Mouse (Mus musculus) 416B (cell line): ENCODE results near the gene Tbc1d21.
A peak's percentile ranks its signal among the peaks of the same experiment; 100 is the strongest.

ENCODE experiments used
- DNase-seq: peaks from one replicate; pipeline ENCODE4 v3.0.0; 2011; ENCODE audit warnings: low read depth

Gene Tbc1d21

DNA sequence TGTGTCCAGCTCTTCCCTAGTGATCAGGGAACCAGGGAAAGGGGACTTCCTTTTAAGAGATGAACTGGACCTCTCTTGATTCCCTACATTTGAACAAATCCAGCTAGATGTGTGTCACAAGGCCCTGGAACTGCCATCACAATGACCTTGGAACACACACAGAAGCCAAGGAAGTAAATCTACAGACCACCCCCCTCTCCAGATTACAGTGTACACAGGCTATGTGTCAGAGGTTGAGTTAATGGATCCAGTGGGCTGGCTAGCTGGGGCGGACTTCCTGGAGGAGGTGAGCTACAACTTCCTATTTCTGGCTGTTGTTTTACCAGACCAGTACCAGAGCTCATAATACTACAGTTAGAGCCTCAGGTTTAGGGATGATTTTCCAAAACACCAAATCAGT lies at the start of gene Tbc1d21:
Gene Tbc1d21, minus strand, starts transcription at position 101 of the 400 bp plus-strand sequence.
- DNase-seq = no peak

- no peak for DNase-seq
These were observed 41.3 kb upstream of the Tbc1d21 start for GRCm38 (mm10) chr9:58411556-58411955.

DNA sequence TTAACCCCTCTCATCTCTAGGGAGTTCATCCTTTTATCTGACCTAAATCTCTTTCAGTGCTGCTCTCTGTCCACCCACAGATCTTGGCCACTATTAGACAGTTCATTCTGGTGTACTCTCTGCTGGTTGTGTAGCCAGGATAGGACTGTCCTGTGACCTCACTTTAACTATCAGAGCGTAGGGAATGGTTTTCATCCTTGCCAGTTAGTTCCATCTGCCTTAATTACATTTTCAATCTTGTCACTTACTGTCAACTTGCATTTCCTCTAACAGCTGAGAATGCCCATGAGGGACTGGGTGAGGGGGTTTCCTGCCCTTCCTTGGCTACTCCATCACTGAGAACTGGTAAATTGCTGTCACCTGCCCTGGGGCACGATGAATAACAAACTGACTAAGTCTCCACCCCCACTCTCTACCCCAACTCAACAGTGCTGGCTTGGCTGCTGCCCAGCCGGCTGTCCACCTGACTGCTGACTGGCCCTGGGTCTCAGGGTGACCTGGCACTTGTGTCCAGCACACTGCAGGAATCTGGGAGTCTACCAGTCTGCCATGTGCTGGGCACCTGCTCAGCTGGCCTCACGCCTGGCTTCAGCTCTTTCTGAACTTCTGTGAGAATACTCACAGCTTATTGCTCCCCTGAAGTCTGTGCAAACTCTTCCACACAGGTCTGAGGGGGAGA lies 39.9 kb upstream of the Tbc1d21 start:
- no peak for DNase-seq

DNA sequence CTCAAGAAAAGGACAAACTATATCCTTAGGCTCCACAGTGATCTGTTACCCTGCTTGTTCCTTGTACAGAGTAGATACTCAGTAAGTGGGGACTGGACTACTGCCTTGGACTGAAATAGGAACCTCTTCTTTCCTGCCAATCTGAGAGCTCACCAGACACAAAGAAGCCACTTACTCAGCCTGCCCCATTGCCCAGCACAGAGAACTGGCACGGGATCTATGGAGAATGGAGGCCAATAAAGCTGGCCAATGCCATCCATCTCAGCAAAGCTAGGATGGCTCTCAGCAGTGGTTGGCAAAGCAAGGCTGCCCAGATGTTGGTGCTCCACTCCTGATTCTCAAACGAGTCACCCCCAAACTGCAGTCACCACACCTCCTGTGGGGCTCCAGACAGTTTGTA lies 39.0 kb upstream of the Tbc1d21 start:
- DNase-seq = no peak

GRCm38 (mm10) chr9:58404412-58404811 lies 34.2 kb upstream of the Tbc1d21 start:
- no peak for DNase-seq

DNA sequence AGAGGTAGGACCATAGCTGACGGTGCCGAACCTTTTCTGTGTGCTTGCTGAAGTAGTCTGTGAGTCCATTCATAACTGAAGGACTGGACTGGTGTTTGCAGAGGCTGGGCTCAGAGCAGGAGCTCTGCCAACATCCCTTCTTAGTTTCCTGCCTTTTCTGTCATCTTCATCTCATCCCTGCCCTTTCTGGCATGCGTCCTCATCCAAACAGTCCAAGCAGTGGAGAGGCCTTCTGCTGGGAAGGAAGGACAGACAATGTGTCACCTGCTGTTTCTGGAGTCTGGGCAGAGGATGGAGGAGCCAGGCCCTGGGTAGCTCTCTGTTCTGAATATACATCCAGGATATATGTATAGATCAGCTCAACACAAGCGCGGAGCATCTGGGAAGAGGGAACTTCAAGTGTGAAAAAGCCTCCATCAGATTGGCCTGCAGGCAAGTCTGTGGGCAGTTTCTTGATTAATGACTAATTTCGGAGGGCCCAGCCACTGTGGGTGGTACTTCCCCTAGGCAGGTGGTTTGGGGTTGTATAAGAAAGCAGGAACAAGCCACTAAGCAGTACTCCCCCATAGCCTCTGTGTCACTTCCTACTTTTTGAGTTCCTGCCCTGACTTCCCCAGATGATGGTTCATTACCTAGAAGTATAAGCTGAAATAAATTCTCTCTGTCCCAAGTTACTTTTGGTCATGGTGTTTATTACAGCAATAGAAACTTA lies 31.3 kb upstream of the Tbc1d21 start:
- peak; percentile 17 for DNase-seq

DNA sequence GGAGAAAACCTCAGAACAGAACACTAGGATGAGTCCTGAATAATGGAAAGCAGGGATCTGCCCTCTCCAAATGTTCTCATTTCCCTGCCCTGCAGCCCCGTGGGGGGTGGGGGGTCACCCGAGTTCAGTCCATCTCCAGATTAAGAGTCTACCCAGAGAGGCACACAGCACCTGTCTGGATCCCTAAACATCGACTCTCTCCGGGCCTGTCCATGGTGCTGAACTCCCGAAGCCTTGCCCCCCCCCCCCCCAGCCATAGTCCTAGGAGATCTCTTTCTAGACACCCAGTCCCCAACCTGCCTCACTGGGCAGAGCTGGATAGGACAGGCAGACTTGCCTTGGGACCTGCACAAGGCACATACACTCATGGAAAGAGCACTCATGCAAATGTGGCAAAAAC lies 29.4 kb upstream of the Tbc1d21 start:
- DNase-seq = no peak

DNA sequence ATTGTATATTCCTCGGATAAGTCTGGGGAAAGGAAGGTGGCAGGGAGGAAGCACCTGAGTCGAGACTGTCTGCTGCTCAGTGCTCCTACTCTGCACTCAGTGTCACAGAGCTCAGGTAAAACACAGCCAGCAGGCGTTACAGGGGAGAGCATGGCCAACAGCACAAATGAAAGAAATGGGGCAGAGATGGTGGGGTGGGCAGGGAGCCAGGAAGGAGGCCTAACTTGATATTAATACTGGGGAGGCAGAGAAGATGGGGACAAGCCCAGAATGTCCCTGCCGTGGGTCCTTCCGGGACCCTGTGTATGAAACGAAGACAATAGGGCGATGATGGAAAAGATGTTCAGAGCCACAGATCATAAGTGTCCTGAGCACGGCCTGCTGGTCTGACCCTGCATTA lies 24.4 kb upstream of the Tbc1d21 start:
- no peak for DNase-seq

DNA sequence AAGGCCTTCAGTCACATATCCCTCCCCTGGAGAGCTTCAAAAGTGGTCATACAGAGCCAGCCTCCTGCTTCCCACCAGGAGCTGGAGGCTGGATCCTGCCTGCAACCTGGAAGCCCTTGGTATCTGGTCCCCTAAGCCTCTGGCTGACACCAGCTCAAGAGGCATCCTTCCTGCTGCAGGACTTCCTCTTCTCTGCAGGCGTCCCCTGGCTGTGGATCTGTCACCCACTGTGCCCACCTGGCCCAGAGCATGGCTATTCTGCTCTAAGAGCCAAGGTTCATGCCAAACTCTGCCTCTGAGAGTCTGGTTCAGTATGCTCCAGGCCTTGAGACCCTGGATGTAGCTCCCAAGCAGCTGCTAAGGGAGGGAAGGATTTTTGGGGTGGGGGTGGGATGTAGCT lies 23.6 kb upstream of the Tbc1d21 start:
- no peak for DNase-seq

DNA sequence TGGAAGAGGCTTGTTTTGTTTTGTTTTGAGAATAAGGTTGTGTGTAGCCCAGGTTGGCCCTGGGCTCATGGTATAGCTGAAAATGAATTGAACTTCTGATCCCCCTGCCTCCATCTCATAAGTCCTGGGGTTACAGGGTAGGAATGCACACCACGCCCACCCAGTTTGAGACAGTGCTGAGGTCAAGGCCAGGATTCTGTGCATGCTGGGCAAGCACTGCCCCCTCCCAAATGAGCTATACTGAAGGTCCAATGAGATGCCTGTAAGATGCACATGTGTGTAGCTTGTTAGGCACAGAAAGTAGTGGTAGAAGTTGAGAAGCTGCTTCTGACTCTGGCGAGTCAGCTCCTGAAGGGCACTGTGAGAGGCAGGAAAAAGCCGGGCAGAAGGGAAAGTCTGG lies 18.1 kb upstream of the Tbc1d21 start:
- no peak for DNase-seq

DNA sequence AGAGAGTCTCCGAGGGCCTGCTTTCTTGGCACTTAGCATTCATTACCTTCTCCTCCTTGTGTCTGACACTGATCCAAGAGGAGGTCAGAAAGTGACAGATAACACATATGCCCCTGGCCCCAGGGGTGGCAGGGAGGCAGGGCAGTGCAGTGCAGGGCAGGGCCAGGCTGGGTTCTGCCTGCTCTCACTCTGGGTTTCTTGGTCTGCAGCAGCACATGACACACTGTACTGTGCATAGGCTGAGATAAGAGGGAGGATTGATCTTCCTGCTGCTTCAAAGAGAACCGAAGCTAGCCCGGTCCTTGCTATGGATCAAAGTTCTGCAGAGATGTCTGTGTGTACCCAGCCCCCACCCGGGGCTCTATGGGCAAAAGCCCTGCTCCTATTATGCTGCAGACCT lies 8.6 kb upstream of the Tbc1d21 start:
- no peak for DNase-seq

- DNase-seq = no peak
These were observed 3.7 kb upstream of the Tbc1d21 start for GRCm38 (mm10) chr9:58373912-58374431.

GRCm38 (mm10) chr9:58371914-58372313 lies 1.7 kb upstream of the Tbc1d21 start:
- DNase-seq = no peak

DNA sequence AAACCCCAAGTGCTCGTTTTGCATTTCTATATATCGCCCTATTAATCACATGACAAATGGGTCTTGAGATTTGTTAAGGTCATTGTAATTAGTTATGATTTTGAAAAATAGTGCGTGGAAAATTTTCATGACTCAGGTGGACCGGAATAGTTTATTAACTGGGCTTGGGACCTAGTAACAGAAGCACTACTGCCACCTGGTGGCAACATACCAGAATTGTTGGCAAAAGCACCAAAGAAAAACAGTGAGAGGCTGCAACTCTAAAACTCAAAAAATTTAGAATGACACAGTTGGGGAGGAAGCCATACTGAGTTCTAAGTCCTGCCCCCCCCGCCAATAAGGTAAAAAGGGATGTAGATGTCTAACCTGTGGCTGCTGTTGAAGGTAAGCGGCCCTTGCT lies 611 bp downstream of the Tbc1d21 start:
- DNase-seq = peak; percentile 44

DNA sequence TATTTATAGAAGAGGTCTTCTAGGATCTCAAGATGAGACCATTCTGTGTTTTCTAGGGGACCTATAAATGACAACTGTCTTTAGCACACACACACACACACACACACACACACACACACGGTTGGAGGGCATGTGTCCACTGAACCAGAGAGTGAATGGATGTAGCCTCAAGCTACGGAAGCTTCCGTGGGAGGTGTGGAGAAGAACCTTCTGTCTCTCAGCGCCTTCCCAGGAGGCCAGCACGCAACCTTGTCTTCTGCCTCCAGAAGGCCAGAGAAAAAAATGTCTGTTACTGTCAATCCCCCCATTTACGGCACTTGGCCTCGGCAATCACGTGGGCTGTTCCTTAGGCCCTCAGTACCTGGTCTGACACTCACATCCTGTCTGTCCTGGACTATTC lies 5.9 kb downstream of the Tbc1d21 start:
- DNase-seq = no peak

- DNase-seq = no peak
These were observed 8.3 kb downstream of the Tbc1d21 start for GRCm38 (mm10) chr9:58361956-58362355.

GRCm38 (mm10) chr9:58361373-58361772 lies 8.9 kb downstream of the Tbc1d21 start:
- DNase-seq = no peak

DNA sequence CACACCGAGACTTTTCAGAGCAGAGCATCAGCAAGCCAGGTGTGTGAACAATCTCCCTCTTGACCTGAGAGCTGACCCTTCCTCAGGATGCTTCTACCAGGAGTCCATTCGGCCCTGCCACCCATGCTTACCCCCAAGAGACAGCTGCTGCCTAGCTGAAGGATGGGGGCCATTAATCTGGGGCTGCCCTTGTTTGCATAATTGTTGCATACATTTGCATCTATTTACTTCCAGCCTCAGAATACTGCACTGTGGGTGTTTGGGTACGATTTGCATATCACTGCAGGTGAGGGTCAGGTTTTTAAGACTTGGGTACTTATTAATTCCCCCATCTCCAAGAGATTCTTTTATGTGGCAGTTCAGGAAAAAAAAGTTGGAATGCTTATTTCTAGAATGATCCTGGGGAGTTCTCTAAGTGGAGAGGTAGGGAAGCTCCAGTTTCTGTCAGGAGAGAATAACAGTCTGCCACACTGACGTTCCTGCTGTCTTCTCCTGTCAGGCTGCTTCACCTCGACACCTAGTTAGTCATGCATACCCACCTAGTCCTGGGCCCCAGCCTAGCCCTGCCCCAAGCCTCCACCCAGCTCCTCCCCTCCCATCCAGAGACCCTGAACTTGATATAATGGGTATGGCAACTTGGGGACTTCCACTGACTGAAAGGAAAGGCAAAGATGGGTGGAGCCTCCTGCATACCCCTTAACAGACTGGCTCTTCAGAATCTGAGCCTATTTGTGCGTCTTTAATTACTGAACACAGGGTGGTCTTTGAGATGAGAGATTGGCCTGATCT lies 14.8 kb downstream of the Tbc1d21 start:
- DNase-seq = no peak

- no peak for DNase-seq
These were observed 15.6 kb downstream of the Tbc1d21 start for GRCm38 (mm10) chr9:58354701-58355100.

GRCm38 (mm10) chr9:58353224-58353623 lies 17.0 kb downstream of the Tbc1d21 start:
- no peak for DNase-seq

DNA sequence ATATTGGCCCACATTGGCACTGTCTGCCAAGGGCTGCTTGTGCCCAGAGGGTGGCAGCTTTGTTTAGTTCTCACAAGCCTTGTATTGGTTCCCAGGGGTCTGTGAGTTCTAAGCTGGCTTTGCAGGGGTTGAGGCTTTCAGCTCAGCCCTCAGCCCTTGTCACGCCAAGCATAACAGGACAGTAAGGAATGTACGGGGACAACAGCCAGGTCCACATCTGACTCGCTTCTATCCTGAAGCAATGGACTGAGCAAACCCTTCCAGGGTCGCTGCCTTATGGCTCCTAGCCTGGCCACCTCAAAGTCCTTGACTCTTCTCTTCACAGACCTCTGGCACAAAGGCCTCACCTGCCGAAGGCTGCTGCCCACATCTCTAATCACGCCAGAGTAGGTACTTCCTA lies 22.5 kb downstream of the Tbc1d21 start:
- DNase-seq = no peak

- no peak for DNase-seq
These were observed 23.8 kb downstream of the Tbc1d21 start for GRCm38 (mm10) chr9:58346498-58346897.

- DNase-seq = no peak
These were observed 24.3 kb downstream of the Tbc1d21 start for GRCm38 (mm10) chr9:58345963-58346362.
